ENCODE assay signal across 12 mouse cellular contexts in the genomic region with DNA sequence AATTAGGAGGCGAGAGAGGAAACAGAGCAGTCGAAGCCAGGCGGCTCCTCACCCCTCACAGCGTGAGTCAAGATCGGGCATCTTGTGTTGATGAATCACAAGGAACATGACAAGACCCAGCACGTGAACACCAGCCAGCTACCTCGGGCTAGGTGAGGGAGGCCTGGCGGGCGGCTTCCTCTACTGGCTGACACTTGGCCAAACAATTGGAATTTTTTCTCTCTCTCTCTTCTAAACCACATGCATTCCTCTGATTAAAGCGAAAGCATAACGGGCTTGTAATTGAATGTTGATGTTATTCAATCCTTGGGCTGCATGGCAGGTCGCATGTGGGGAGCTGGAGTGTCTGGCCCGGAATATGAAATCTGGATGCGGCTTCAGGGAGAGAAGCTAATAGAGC.
DNase-seq lines count a peak whose midpoint lies in the region; ATAC-seq lines count a peak whose summit lies in the region.
"Had no signal": no experiment of that assay in that cellular context is flagged by ENCODE, and none has a peak within 500 bp of the region (broad histone marks: within the 10 kb centered on the region; RNA-seq: fewer than 3 reads in every experiment).

No protein-coding gene starts in this region.

- 0 out of 2 replicates have a peak overlapping the region, but pooled peaks have one; percentile 21 for H3K9ac ChIP-seq in midbrain, embryonic 13.5 days (replicated peaks)
- no peak overlapping the region for H3K9ac ChIP-seq in stomach, embryonic 15.5 days
- H3K9ac ChIP-seq: forebrain, embryonic 12.5 days; limb, embryonic 12.5 days had no signal

- no peaks in the 10 kb centered on the region for H3K27me3 ChIP-seq in midbrain, embryonic 13.5 days
- H3K27me3 ChIP-seq in midbrain, embryonic 10.5 days (ENCODE audit: low read depth, poor library complexity, severe bottlenecking) = no peaks in the 10 kb centered on the region
- no peaks in the 10 kb centered on the region for H3K27me3 ChIP-seq in stomach, embryonic 15.5 days (replicated peaks)
- H3K27me3 ChIP-seq: forebrain, embryonic 12.5 days had no signal

- no peaks in the 10 kb centered on the region for H3K36me3 ChIP-seq in midbrain, embryonic 13.5 days
- H3K36me3 ChIP-seq in midbrain, embryonic 10.5 days = no peaks in the 10 kb centered on the region
- H3K36me3 ChIP-seq in stomach, embryonic 15.5 days = no peaks in the 10 kb centered on the region
- H3K36me3 ChIP-seq: forebrain, embryonic 12.5 days; limb, embryonic 12.5 days had no signal

- no peak for ATAC-seq in midbrain, embryonic 13.5 days
- ATAC-seq in stomach, embryonic 15.5 days (ENCODE audit: insufficient read depth, low FRiP score, low read depth) = no peak

- no peak overlapping the region for H3K4me3 ChIP-seq in midbrain, embryonic 13.5 days (replicated peaks)
- H3K4me3 ChIP-seq in midbrain, embryonic 10.5 days = no peak overlapping the region
- no peak overlapping the region for H3K4me3 ChIP-seq in stomach, embryonic 15.5 days (replicated peaks)
- H3K4me3 ChIP-seq: forebrain, embryonic 12.5 days; limb, embryonic 12.5 days had no signal

- H3K9me3 ChIP-seq in midbrain, embryonic 13.5 days = no peaks in the 10 kb centered on the region
- no peaks in the 10 kb centered on the region for H3K9me3 ChIP-seq in midbrain, embryonic 10.5 days (replicated peaks)
- no peaks in the 10 kb centered on the region for H3K9me3 ChIP-seq in stomach, embryonic 15.5 days
- H3K9me3 ChIP-seq: forebrain, embryonic 12.5 days; limb, embryonic 12.5 days had no signal

- H3K27ac ChIP-seq in midbrain, embryonic 13.5 days = 0 out of 2 replicates have a peak overlapping the region, but pooled peaks have one; percentile 52
- no peak overlapping the region for H3K27ac ChIP-seq in midbrain, embryonic 10.5 days (replicated peaks)
- no peak overlapping the region for H3K27ac ChIP-seq in stomach, embryonic 15.5 days
- H3K27ac ChIP-seq: forebrain, embryonic 12.5 days; limb, embryonic 12.5 days had no signal

- H3K4me1 ChIP-seq in midbrain, embryonic 13.5 days (replicated peaks) = peaks cover 45% of the 10 kb centered on the region
- H3K4me1 ChIP-seq in midbrain, embryonic 10.5 days = peaks cover 47% of the 10 kb centered on the region
- peaks cover 25% of the 10 kb centered on the region for H3K4me1 ChIP-seq in stomach, embryonic 15.5 days

- DNase-seq in midbrain, embryonic 10.5 days (ENCODE audit: low spot score) = no peak
- peak; percentile 65 for DNase-seq in cerebellum, adult 9-11 months
- peak; percentile 8 for DNase-seq in fat pad, adult 2 months (ENCODE audit: extremely low read depth, low read depth, low spot score)
- DNase-seq in adrenal gland, postnatal 4 days (ENCODE audit: low spot score in 2 of 2) = no peak
- DNase-seq in layer of hippocampus, adult 9-11 months = no peak
- DNase-seq: kidney, postnatal 10 days; right cerebral cortex, postnatal 25 days had no signal

- H3K4me2 ChIP-seq in midbrain, embryonic 13.5 days (replicated peaks) = no peak overlapping the region
- H3K4me2 ChIP-seq in stomach, embryonic 15.5 days = peak overlapping the region; percentile 8; the same call in 1 of the 2 replicates
- H3K4me2 ChIP-seq: forebrain, embryonic 12.5 days; heart, embryonic 11.5 days; limb, embryonic 12.5 days had no signal

- WGBS in midbrain, embryonic 13.5 days = 59% methylated on average over 14 of the region's 14 CpGs
- WGBS in midbrain, embryonic 10.5 days = 75% methylated on average over 14 of the region's 14 CpGs
- 41% methylated on average over 14 of the region's 14 CpGs for WGBS in stomach, embryonic 15.5 days

Comparison
In these comparisons a context has a peak if more than half of its experiments do, and no peak if none do; other contexts are left out.
1. DNase-seq: peak in cerebellum, adult 9-11 months (single experiment) and fat pad, adult 2 months (single experiment); none in midbrain, embryonic 10.5 days (single experiment), adrenal gland, postnatal 4 days (0 of 2) and layer of hippocampus, adult 9-11 months (single experiment).